Mouse (Mus musculus): ENCODE data around the gene Ifitm5. TPM values are rescaled to one million over a fixed set of nuclear protein-coding genes. Genes with fewer than 3 reads are reported as not detected.
"Not testable (repeated sequence)": the region's sequence is repeated elsewhere in the genome, so short reads cannot be mapped to it uniquely, and the experiment has no call there.

Ifitm5 gene
- polyA plus RNA-seq, 1 experiment, result not detected

DNA sequence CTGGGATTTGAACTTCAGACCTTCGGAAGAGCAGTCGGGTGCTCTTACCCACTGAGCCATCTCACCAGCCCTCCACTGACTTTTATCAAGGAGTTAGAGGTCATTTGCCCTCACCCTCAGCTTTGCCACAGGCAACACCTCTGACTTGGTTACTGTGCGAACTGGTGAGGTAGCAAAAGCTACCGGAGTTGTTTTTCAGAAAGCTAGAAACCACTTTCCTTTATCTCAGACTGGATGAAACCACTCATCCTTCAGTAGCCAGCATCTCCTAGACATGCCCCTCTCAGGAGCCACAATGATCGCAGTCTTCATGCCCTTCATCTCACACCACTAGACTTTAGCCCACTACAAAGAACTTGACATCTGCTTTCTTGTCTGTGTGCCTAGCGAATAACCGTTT lies 32.9 kb upstream of the Ifitm5 start:
- TF ChIP-seq GATA1 (IDR thresholded peaks at IDR 0.05; ENCODE audit: low read length) (no peak), TAL1 (IDR thresholded peaks at IDR 0.05; ENCODE audit: low read length) (no peak)
- no peaks in the 10 kb centered on the region for H3K36me3 ChIP-seq (ENCODE audit: control insufficient read depth)
- H3K4me1 ChIP-seq (ENCODE audit: control insufficient read depth), result no peaks in the 10 kb centered on the region
- no peaks in the 10 kb centered on the region for H3K9me3 ChIP-seq (ENCODE audit: control insufficient read depth, low read length)
- no peak overlapping the region for H3K4me3 ChIP-seq (replicated peaks)
- H3K27me3 ChIP-seq (ENCODE audit: control insufficient read depth), result no peaks in the 10 kb centered on the region

DNA sequence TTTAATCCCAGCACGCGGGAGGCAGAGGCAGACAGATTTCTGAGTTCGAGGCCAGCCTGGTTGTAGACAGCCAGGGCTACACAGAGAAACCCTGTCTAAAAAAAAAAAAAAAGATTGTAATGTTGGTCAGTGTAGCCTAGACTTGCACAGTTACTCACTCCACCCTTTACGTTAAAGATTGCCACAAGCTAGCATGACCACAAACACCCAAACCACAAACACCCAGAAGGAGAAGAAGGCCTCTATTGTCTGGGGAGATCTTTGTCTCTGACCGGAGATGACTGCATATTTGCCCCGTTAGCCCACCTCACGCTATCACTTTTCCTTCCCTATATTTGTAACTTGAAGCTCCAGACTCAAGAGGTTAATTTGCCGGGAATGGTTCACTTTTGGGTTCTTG lies 31.6 kb upstream of the Ifitm5 start:
- no peak overlapping the region for H3K4me3 ChIP-seq (replicated peaks)
- H3K9me3 ChIP-seq (ENCODE audit: control insufficient read depth, low read length), result no peaks in the 10 kb centered on the region
- no peaks in the 10 kb centered on the region for H3K4me1 ChIP-seq (ENCODE audit: control insufficient read depth)
- no peaks in the 10 kb centered on the region for H3K27me3 ChIP-seq (ENCODE audit: control insufficient read depth)
- TF ChIP-seq GATA1 (IDR thresholded peaks at IDR 0.05; ENCODE audit: low read length), result no peak
- H3K36me3 ChIP-seq (ENCODE audit: control insufficient read depth), result no peaks in the 10 kb centered on the region

DNA sequence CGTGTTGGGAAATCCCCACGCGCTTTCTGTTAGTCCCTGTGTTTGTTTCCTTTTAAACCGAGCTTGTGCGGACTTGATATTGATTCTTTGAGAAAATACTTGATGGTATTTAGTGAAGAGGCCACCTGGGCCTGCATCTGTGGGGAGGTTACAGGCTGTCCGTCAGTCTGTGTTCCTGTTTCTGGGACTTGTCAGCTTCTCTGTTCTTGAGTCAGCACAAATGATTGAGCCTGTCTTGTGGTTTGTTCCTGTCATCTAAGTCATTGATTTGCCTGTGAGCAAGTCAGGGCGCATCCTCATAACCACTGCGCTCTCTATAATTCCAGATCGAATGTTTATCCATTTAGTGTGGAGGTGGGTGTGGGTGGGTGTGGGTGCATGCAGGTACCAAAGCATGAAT lies 26.6 kb upstream of the Ifitm5 start:
- not testable (repeated sequence) for H3K4me3 ChIP-seq (replicated peaks); H3K36me3 ChIP-seq (ENCODE audit: control insufficient read depth); H3K9me3 ChIP-seq (ENCODE audit: control insufficient read depth, low read length); H3K4me1 ChIP-seq (ENCODE audit: control insufficient read depth); H3K27me3 ChIP-seq (ENCODE audit: control insufficient read depth)

DNA sequence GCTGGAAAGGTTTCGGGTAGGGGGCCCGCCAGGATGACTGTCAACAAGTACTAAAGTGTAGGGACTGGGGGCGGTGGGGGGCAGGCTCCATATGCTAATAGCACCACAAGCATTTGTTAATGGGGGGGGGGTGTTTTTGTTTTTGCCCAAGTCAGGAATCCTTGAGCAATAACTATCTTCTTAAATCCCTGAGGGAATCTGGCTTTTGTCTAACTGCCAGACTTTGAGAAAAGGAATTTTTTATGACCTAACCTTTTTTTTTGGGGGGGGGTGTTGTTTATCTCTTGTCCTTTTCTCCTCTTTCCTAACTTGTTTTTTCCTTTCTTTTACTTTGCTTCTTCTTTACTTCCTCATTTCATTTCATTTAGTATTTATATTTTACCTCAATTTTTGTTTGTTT lies 25.4 kb upstream of the Ifitm5 start:
- Histone ChIP-seq H3K4me1 (ENCODE audit: control insufficient read depth) (peaks cover 3% of the 10 kb centered on the region), H3K9me3 (ENCODE audit: control insufficient read depth, low read length) (no peaks in the 10 kb centered on the region), H3K36me3 (ENCODE audit: control insufficient read depth) (no peaks in the 10 kb centered on the region), H3K4me3 (replicated peaks) (no peak overlapping the region), H3K27me3 (ENCODE audit: control insufficient read depth) (no peaks in the 10 kb centered on the region)
- TF ChIP-seq GATA1 (IDR thresholded peaks at IDR 0.05; ENCODE audit: low read length) (no peak), TAL1 (IDR thresholded peaks at IDR 0.05; ENCODE audit: low read length) (no peak)

DNA sequence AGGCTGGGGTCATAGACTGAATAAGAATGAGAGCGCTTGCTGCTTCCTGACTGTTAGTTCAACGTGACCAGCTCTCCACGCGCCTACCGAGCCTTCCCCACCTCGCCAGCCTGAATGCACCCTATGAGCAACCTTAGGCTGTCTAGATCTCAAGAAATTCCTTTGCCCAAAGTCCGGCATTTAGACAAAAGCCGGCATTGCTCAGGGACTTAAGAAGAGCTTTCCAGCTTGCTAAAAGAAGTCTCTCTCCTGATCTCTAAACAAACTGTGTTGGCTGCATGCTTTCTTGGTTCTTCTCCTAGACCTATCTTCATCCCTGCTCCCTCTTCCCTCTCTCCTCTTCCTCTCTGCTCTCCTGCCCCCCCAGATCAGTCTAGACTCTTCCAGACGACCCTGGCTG lies 24.8 kb upstream of the Ifitm5 start:
- H3K4me1 ChIP-seq (ENCODE audit: control insufficient read depth), result peaks cover 3% of the 10 kb centered on the region
- H3K9me3 ChIP-seq (ENCODE audit: control insufficient read depth, low read length), result no peaks in the 10 kb centered on the region
- no peak overlapping the region for H3K4me3 ChIP-seq (replicated peaks)
- H3K27me3 ChIP-seq (ENCODE audit: control insufficient read depth), result no peaks in the 10 kb centered on the region
- H3K36me3 ChIP-seq (ENCODE audit: control insufficient read depth), result no peaks in the 10 kb centered on the region
- TF ChIP-seq TAL1 (IDR thresholded peaks at IDR 0.05; ENCODE audit: low read length) (no peak), GATA1 (IDR thresholded peaks at IDR 0.05; ENCODE audit: low read length) (no peak)

DNA sequence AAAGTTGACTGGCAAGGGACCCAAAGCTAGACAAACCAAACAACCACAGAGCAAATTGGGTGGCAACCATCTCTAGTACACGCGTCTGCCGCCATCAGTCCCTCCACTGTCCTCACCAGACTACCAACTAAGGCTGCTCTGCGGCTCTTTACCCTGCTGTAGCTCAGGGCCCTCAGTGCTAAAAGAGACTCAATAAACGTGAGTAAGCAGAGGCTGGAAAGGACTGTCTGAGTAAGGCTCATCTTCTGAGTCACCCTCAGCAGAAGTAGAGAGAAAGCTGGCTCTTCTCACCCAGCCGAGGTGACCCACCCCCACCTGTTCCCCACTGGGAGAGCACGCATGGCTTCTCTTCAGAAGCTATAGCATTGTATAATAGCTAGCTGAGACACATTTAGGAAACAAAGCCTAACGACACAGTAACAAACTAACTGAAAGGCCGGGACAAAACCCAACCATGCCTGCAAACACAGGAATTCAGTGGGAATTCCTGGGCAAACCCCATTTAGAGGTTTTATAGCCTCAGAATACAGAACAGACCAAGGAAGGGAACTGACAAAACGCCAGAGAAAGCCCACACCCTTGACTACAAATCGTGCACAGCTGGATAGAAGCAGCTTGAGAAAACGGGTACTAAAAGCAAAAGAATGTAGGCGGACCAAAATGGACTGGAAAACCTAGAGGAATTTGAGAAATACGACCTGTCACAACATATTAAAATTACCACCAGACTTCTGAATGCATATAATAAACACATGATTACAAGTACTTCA lies 23.5 kb upstream of the Ifitm5 start:
- Histone ChIP-seq H3K4me1 (ENCODE audit: control insufficient read depth) (peaks cover 3% of the 10 kb centered on the region), H3K9me3 (ENCODE audit: control insufficient read depth, low read length) (no peaks in the 10 kb centered on the region), H3K27me3 (ENCODE audit: control insufficient read depth) (peaks cover 4% of the 10 kb centered on the region; the same call in 1 of the 2 replicates), H3K36me3 (ENCODE audit: control insufficient read depth) (no peaks in the 10 kb centered on the region), H3K4me3 (replicated peaks) (no peak overlapping the region)
- TF ChIP-seq GATA1 (IDR thresholded peaks at IDR 0.05; ENCODE audit: low read length) (no peak), TAL1 (IDR thresholded peaks at IDR 0.05; ENCODE audit: low read length) (no peak)

DNA sequence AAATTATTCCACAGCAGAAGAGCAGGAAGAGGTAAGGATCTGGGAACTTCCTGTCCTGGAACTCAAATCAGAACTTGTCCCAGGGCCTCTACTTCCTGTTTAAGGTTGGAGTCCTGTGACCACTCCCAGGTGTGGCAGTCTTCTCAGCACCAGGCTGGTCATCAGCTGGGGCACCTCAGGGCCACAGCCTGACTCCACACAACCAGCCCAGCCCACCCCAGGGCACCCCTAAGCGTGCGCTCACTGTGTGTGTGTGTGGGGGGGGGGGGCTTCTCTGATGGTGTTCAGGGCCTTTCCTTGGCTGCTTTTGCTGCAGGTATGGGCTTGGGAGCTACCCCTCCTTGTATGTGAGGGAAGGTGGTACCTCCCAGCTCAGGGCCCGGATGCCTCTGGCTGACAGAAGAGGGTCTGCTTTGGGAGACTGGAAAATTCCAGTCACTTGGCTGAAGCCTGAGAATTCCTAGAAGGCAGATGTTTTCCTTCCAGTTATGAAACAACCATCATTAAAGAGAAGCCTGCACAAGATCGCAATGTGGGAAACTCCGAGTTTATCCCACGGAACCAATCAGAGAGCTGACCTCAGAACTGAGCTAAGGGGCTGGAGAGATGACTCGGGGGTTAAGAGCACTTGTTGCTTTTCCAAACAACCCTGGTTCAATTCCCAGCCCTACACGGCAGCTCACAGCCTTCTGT lies 21.5 kb upstream of the Ifitm5 start:
- no peak overlapping the region for H3K4me3 ChIP-seq (replicated peaks)
- H3K27me3 ChIP-seq (ENCODE audit: control insufficient read depth), result peaks cover 7% of the 10 kb centered on the region; the same call in 1 of the 2 replicates
- TF ChIP-seq GATA1 (IDR thresholded peaks at IDR 0.05; ENCODE audit: low read length) (no peak), TAL1 (IDR thresholded peaks at IDR 0.05; ENCODE audit: low read length) (no peak)
- H3K4me1 ChIP-seq (ENCODE audit: control insufficient read depth), result peaks cover 3% of the 10 kb centered on the region
- no peaks in the 10 kb centered on the region for H3K9me3 ChIP-seq (ENCODE audit: control insufficient read depth, low read length)
- H3K36me3 ChIP-seq (ENCODE audit: control insufficient read depth), result no peaks in the 10 kb centered on the region

DNA sequence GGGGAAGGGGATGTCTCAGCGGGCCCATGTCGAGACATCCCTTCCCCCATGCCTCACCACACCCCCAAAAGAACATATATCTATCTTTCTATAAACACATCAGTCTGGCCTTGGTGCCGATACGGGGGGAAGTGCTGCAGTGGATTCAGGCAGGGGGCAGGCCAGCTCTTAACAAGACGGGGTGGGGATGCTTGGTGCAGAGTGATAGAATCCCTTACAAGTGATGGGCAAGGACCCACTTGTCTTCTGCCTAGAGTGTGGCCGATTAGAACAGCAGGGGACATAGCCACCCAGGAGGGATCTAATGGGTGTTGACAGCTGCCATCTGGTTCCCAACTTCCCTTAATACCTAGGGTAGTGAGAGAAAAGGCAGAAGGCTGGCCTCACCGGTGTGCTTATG lies 20.8 kb upstream of the Ifitm5 start:
- Histone ChIP-seq H3K4me3 (replicated peaks) (no peak overlapping the region), H3K27me3 (ENCODE audit: control insufficient read depth) (peaks cover 7% of the 10 kb centered on the region; the same call in 1 of the 2 replicates), H3K4me1 (ENCODE audit: control insufficient read depth) (peaks cover 3% of the 10 kb centered on the region), H3K36me3 (ENCODE audit: control insufficient read depth) (no peaks in the 10 kb centered on the region), H3K9me3 (ENCODE audit: control insufficient read depth, low read length) (no peaks in the 10 kb centered on the region)
- TF ChIP-seq TAL1 (IDR thresholded peaks at IDR 0.05; ENCODE audit: low read length), result no peak
- TF ChIP-seq GATA1 (IDR thresholded peaks at IDR 0.05; ENCODE audit: low read length), result no peak

DNA sequence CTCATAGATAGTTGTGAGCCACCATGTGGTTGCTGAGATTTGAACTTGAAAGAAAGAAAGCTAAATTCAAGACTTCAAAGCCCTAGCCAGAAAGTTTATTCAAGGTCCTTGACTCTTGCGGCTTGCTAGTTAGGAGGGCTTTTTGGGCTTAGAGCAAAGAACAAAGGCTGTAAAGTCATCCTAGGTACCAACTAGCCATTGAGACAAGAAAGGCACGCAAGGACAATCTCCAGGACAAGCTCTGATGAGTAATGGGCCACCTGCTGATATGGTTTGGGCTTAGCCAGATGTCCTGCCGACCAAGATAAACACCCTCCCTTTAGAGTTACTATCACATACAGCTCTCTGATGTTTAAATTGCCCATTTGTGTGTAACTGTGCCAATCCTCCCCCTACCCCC lies 18.6 kb upstream of the Ifitm5 start:
- not testable (repeated sequence) for H3K36me3 ChIP-seq (ENCODE audit: control insufficient read depth); H3K4me1 ChIP-seq (ENCODE audit: control insufficient read depth); H3K27me3 ChIP-seq (ENCODE audit: control insufficient read depth); H3K4me3 ChIP-seq (replicated peaks); H3K9me3 ChIP-seq (ENCODE audit: control insufficient read depth, low read length)
